Mouse (Mus musculus) spleen, adult 18-20 months (tissue): Measurements from ENCODE around the gene Apaf1.

Experiments used
- DNase-seq, 2 experiments: peaks; one replicate each; pipeline ENCODE4 v3.0.0; 2022; ENCODE audit warnings: mixed read lengths in 2 of 2

Apaf1 gene

DNA sequence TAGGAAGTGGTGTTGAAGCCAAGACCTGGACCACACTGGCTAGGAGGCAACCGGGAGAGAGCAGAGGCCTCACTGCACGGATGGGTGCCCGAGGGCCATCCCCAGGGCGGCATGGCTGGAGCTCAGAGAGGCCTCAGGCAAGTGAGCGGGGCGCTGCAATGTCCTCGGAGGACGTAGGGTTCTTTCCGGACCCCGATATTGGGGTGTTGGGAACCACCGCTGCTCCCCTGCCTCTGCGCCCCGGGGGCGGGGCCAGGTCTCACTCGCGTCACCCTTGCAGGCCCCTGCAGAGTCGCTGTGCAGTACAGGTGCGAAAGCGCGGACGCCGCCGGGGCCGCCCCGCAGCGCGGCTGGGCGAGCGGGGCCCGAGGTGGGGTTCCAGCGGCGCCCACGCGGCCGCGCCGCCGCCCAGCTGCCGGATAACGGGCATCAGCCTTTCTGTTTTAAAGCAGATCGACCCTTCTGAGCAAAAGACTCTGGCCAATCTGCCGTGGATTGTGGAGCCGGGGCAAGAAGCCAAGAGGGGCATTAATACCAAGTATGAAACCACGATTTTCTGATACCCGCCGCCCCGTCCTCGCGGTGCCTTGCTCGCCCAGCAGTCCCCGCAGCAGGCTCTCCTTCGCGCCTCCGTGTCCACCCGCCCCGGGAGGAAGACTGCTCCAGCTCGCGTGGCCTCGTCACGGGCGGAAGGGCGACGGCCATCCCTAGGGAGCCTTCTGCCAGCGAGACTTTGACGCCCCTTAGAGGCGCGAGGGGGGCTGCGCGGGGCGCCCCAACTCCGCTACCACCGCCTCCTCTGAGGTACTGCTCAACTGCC, 113.0 kb downstream of the Apaf1 start:
- DNase-seq, result peak; percentile 15 to 33

DNA sequence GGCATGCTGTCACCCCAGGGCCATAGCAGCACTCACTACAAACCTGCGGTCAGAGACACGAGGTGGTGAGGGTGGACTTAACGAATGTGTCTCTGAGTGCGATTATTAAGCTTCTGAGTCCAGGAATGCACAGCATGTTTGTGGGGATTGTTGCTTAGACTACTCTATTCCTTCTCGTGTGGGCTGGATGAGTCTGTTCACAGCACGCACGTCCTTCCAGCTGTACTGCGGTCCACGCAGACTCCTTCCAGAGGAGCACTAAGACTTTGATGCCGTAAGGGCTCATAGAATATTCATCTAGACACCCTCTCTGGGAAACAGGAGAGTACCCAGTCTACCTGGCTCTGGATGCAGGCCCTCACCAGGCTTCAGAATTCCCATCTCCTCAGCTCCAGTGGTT, 114.3 kb downstream of the Apaf1 start:
- DNase-seq, result no peak

DNA sequence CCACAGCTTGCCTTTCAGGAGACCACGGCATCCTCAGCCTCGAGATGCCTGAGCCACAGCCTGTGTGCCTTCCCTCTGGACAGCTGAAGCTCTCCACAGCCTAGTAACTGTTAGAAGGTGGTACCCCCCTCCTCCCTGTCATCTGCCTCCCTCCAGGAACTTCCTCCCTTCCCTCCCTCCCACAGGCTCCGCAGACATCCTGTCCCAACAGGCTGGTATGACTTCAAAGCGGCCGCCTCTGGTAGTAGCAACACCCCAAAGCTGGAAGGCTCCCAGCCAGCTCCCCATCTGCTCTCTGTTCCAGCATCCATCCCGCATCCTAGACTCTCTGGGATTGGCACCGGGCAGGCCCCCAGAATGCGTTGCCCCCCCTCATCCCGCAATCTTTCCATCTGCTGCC, 115.7 kb downstream of the Apaf1 start:
- no peak for DNase-seq

DNA sequence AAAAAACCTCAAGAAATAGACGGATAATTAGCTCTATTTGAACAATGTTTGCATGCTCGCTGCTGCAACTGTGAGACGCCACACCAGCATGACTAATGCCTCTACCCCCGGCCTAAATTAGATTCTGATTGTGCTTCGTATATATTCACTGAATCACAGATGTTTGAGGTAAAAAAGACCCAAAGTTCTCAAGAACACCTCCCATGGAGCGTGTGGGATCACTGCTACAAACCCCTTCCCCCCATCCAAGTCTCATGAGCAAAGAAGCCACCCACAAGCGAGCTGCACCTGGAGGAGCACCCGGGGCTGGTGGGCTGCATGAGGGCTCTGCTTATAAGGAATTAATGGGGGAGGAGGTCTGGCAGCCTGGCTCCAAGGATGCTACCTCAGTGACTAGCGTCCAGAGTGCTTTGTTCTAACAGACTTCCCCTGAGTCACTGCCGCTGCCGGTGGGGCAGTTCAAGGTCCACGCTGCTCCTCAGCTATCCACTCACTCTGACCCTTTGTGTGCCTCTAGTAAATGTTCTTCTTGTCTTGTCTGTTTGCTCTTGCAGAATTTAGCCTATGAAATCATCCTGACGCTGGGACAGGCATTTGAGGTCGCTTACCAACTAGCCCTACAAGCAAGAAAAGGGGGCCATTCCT, 116.8 kb downstream of the Apaf1 start:
- no peak for DNase-seq

DNA sequence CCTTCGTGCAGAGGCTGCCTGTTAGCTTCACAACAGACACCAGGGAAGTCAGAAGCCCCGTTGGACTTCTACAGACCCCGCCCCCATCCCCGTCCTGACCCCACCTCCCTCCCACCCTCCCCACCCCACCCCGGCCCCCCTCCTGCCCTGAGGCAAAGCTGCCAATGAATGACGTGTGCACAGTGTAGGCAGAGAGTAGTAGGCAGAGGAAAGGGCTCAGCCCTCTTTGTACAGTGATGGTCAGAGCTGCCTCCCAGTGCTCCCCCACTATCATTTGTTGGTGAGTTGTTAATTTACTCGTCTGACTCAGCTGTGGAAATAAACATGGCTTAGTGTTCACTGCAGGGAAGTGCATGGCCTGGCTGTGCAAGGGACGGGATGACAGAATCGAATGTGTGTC, 118.1 kb downstream of the Apaf1 start:
- DNase-seq, result no peak

DNA sequence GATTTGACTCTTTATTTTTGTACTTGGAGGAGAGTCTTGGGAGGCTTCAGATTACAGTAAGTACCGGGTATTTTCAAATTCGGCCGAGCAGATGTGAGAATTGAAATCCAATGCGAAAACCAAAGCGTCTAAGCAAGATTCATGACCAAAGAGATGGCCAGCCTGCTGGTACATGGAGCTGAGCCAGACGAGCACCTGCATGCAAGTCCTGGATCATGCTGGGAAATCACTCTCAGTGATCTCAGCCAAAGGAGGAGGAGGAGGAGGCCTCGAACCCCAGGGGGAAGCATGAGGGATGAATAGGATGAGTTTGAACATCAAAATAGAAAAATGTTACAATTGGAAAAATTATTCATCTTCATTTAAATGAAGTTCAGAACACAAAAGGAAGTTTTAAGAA, 122.2 kb downstream of the Apaf1 start:
- no peak for DNase-seq

DNA sequence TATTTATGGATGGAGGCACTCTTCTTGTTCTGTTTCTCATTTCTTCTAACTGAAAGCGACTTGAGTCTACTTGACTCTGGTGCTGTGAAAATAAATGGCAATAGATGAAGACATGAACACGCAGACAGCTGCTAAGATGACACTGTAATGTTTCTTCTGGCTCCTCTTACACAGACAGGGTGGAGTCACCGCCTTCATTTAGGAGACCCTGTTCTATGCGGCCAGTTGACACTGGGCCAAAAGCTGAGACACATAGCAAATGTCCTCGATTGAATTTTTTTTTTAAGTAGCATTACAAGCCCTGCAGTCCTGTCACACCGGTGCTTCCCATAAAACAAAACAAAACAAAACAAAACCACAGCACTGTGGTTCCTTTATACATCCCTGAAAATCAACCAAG, 128.7 kb downstream of the Apaf1 start:
- no peak for DNase-seq

DNA sequence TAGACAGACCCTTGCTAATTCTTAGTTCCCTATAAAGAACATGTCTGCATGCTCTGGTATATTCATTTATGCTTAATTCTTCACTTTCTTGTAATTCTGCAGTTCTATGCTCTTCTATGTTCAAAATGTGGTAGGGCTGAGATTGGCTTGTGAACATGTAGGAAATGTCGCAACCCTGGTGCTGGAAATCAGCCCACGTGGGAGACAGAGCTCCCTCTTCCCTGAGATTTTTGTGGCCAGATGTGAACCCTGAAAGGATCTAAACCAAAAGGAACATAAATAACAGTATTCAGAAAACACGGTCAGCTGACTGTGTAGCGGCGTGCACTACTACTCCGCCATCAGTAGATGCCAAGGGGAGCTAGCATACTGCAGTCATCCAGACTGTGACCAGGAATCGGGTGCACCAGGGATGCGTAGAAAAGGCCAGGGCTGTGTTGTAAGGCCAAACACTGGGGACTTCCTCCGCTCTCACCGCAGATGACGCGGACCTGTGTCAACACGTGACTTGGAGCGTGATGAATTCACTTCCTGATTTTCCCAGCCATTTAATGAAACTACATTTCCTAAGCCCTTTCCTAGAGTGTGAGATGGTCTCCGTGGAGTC, 129.4 kb downstream of the Apaf1 start:
- DNase-seq, result no peak

DNA sequence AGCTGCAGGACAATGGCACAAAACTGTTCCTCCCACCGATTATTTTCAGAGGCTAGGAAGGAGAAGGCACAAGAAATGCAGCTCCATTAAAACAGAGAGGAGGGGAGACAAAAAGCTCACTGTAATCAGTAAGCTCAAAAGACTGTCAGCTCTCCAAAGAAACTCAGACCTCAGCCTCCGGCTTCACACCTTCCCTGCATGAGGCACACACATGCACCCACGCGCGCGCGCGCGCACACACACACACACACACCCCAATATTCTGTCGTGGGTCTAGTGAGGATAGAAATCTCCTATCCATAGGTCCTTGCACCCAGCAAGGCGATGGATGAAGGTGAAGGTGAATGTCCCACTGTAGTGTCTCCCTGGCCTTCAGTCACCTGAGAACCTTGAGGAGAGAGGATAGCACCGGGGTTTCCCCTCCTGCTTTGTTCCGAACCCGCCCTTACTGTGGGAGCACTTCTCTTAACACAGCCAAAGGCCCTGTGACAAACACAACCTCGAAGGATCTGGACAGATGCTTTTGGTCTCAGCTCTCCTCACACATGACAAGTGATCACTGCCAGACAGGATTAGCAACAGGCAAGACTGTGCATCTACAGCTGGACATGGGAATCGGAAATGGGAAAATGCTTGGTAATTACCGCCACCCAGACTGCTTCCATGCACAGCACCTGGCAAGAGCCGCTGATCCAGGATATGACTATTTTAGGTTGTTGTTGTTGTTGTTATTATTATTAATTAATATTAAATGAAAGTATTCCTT, 134.8 kb downstream of the Apaf1 start:
- DNase-seq, result no peak

DNA sequence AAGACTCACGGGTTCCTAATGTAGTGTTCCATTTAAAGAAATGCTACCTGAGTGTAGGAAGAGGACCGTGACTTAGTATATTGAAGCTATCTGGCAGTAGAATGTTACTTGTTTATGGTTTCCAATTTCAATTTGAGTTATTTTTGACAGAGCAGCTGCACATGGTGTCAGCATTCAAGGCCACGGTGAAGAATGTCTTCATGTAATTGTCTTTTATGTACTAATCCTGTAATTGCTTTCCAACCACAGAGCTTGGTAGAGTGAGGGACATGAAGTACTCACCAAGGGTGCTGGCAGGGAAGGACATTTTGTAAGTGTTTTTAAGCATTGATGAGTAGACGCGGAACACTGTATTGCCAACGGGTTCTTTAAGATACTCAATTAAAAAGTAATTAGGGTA, 135.5 kb downstream of the Apaf1 start:
- DNase-seq, result no peak

DNA sequence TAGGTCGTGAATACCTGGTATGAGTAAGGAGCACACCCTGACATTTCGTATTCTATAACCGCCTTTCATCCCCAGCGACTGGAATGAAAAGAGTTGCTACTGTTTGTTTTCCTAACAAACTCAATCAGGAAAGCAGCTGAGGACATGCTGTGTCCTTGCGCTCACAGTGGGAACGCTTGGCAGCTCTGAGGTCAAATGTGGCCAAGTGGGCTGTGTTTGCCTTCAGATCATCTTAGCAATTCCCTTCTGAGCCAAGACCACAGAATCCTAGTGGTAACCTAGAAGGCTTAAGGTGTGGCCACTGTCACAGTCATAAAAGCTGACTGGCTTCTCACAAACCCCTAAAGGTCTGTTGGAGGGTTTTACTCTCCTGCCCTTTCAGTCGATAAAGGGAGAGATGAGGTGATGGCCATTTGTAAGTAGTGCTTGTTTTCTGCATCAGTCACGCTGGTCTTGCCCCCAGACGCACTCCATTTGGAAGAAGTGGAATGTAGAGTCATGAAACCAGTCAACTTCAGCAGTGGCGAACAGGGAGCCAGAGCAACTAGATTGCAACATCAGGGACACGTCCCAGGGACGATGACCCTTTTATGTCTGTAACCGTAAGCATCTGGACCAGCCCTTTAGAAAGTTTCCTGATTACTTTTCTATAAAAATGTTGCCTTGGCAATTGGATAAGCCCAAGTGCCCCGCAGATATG, 140.4 kb downstream of the Apaf1 start:
- no peak for DNase-seq

DNA sequence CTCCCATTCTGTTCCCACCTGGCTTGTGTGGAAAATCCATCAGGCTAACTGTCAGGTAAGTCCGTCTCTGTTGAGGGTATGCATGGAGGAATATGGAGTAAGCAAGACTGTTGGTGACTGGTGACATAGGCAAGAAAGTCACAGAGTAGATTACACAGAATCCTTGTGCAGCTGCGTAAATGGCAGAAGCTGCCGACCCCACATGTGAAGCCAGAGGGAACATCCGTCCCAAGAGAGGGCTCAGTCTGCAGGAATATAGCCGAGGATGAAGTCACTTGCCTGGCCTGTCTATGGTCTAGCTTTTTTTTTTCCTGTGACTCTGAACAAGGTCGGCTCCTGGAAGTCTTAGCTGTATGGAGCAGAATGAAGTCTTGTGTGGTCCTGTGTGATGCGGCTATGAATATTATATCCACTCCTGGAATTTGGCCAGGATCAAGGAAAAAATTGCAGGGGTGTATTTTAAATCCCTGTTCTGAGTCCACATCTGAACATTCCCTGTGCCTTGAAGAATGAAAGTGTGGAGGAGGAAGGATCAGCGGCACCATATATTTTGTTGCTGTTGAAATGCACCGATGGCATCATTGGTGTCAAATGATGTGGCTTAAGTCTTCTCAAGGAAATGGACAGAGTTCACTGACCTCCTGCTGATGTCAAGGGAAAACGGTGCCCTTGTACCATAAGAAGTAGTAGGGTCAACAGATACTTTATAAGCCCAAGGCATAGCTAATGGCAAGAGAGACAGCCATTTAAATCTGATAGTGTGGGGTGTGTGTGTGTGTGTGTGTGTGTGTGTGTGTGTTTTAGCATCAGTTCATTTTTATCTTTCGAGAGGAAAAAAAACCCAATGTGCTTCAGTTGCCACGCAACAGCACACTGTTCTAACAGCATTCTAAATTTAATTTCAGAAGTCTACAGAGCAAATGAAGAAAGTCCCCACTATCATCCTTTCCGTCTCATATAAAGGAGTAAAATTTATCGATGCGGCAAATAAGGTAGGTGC, 141.7 kb downstream of the Apaf1 start:
- DNase-seq, result no peak
